Mouse (Mus musculus) lung, postnatal 0 days (tissue): ENCODE data around the gene Irx2. TPM values are rescaled to one million over a fixed set of nuclear protein-coding genes. Genes with fewer than 3 reads are reported as not detected.
A peak's percentile ranks its signal among the peaks of the same experiment; 100 is the strongest.

Source experiments
- ATAC-seq: fragments of 200-750 bp; cut with Nextera tagmentation; 2 replicates; pipeline ENCODE4 v1.8.0; 2017; ENCODE audit warnings: moderate library complexity
- DNase-seq: peaks from one replicate; pipeline ENCODE4 v3.0.0-alpha.2; 2016; ENCODE audit warnings: low spot score
- H3K27ac ChIP-seq: fragments of 300-500 bp; sonication (generic); 2 replicates; pipeline ENCODE4 v1.5.1; 2014; ENCODE audit warnings: antibody characterized with exemption, mild to moderate bottlenecking, low read length, mixed read lengths
- H3K27me3 ChIP-seq: fragments of 300-500 bp; sonication (generic); replicated peaks from 2 replicates; pipeline ENCODE4 v1.6.1; 2014; ENCODE audit warnings: low read length, mixed read lengths; ENCODE audit not compliant: insufficient read depth
- H3K36me3 ChIP-seq: fragments of 300-500 bp; sonication (generic); 2 replicates; pipeline ENCODE4 v1.6.1; 2014; ENCODE audit warnings: low read length, mixed read lengths; ENCODE audit not compliant: insufficient read depth
- H3K4me1 ChIP-seq: fragments of 300-500 bp; sonication (generic); 2 replicates; pipeline ENCODE4 v1.6.1; 2014; ENCODE audit warnings: antibody characterized with exemption, low read depth, low read length, mixed read lengths; ENCODE audit not compliant: insufficient read depth
- H3K4me2 ChIP-seq: fragments of 300-500 bp; sonication (generic); replicated peaks from 2 replicates; pipeline ENCODE4 v1.6.1; 2014; ENCODE audit warnings: low read depth, mild to moderate bottlenecking, low read length, moderate library complexity, mixed read lengths
- H3K4me3 ChIP-seq: fragments of 300-500 bp; sonication (generic); 2 replicates; pipeline ENCODE4 v1.5.1; 2014; ENCODE audit warnings: low read depth, low read length
- H3K9ac ChIP-seq: fragments of 300-500 bp; sonication (generic); replicated peaks from 2 replicates; pipeline ENCODE4 v1.6.1; 2014; ENCODE audit warnings: low read depth, mild to moderate bottlenecking
- H3K9me3 ChIP-seq: fragments of 300-500 bp; sonication (generic); 2 replicates; pipeline ENCODE4 v1.6.1; 2016; ENCODE audit warnings: low read length, mixed read lengths
- CTCF ChIP-seq: IDR thresholded peaks from 2 replicates; pipeline ENCODE4 v1.5.1; 2016; ENCODE audit warnings: antibody characterized with exemption, mild to moderate bottlenecking
- EP300 ChIP-seq: IDR thresholded peaks from 2 replicates; pipeline ENCODE4 v1.6.1; 2016; ENCODE audit warnings: antibody characterized with exemption, mild to moderate bottlenecking, control low read depth
- WGBS: fragments of 180-500 bp; shearing (Covaris S2); extraction: QIAGEN DNeasy Blood & Tissue Kit; methylation state at CpG from one replicate; pipeline ENCODE4 v1.1.7; 2014; 5-methylcytosine and 5-hydroxymethylcytosine counted together
- polyA plus RNA-seq: library from polyadenylated mRNA; unstranded; fragments of >200 nt; fragmentation: Nextera tagmentation; extraction: Ambion mirVana; gene quantifications from 2 replicates; pipeline ENCODE4 v1.2.1, GENCODE M21; 2015

Gene Irx2
- polyA plus RNA-seq, 1 experiment from 2014 or later: 40.0 TPM

DNA sequence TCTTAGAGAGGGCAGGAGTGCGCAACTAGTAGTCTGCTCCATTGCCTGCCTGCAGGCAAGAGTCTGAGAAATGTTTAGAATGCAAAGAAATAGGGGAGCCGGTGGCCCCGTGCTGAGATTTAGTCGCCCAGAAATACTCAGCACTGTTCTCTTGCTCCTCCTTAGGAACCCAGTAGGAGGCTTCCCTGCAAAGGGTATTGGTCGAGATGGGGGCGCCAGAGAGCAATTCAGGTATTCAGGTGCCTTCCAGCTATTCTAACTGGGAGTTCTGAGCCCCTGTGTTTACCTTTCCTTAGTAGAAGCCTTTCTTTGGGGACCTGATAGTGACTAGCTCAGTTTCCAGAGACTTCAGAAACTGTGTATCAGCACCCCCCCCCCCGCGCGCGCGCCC lies 11.5 kb downstream of the Irx2 start:
- Histone ChIP-seq H3K4me2 (peak overlapping the region; percentile 82), H3K27ac (peak overlapping the region; percentile 77), H3K9me3 (no peaks in the 10 kb centered on the region), H3K36me3 (no peaks in the 10 kb centered on the region), H3K4me1 (peaks cover 9% of the 10 kb centered on the region), H3K4me3 (peak overlapping the region; percentile 52), H3K9ac (peak overlapping the region; percentile 40; the same call in 1 of the 2 replicates), H3K27me3 (peaks cover 23% of the 10 kb centered on the region)
- WGBS: under 1% methylated on average over 11 of the region's 11 CpGs
- TF ChIP-seq CTCF (peak; percentile 72), EP300 (no peak)
- DNase-seq (peak; percentile 78), ATAC-seq (peak; percentile 61)

DNA sequence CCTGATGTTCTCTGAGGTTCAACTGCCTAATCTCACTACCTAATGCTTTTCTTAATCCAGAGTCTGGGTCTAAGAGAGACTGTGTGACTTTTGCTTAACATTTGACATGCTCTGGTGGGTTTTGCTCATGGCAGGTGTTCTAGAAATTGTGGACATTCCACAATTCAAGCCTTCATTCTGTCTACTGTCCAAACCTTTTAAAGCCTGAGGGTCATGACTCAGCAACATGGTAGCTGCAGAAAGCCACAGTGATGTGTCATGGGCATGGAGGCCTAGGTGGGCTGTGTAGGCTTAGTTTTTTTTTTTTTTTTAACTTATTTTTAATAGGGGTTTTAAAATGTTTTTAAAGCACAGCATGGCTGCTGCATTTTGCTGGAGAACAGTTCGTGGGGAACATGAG lies 27.8 kb downstream of the Irx2 start:
- no peak overlapping the region for H3K27ac ChIP-seq
- ATAC-seq (no peak), DNase-seq (no peak)
- 20% methylated on average over 1 of the region's 1 CpGs for WGBS
- H3K9me3 ChIP-seq: no peaks in the 10 kb centered on the region
- H3K27me3 ChIP-seq: no peaks in the 10 kb centered on the region
- no peaks in the 10 kb centered on the region for H3K36me3 ChIP-seq
- H3K4me3 ChIP-seq: no peak overlapping the region
- no peak overlapping the region for H3K4me2 ChIP-seq
- TF ChIP-seq EP300 (no peak), CTCF (no peak)
- no peak overlapping the region for H3K9ac ChIP-seq
- no peaks in the 10 kb centered on the region for H3K4me1 ChIP-seq

DNA sequence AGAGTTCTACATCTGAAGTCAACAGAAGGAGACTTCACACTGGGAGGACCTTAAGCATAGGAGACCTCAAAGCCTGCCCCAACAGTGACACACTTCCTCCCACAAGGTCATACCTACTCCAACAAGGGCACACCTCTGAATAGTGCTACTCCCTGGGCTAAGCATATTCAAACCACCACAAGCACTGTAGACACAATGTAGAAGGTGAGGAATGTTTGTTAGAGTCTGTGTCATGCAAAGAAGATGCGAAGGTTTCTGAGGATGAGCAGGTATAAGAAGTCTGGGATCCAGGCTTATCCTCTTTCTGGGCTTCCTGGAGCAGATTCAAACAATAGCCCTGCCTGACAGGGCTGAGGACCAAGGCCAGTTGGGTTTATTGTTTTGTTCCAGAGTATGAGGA lies 47.2 kb downstream of the Irx2 start:
- no peak overlapping the region for H3K9ac ChIP-seq
- no peak overlapping the region for H3K4me2 ChIP-seq
- H3K4me1 ChIP-seq: no peaks in the 10 kb centered on the region
- ATAC-seq (no peak), DNase-seq (no peak)
- H3K27me3 ChIP-seq: no peaks in the 10 kb centered on the region
- 86% methylated on average over 1 of the region's 1 CpGs for WGBS
- no peaks in the 10 kb centered on the region for H3K9me3 ChIP-seq
- no peak overlapping the region for H3K4me3 ChIP-seq
- no peak for TF ChIP-seq CTCF
- no peak for TF ChIP-seq EP300
- no peak overlapping the region for H3K27ac ChIP-seq
- H3K36me3 ChIP-seq: no peaks in the 10 kb centered on the region
